Mouse (Mus musculus) spleen, postnatal 10 days (tissue): ENCODE measurements around the gene Rgs9bp.

Source experiments
- DNase-seq, 2 experiments: peaks; one replicate each; pipeline ENCODE4 v3.0.0; 2021 to 2022; ENCODE audit warnings: low spot score in 2 of 2

The Rgs9bp gene

DNA sequence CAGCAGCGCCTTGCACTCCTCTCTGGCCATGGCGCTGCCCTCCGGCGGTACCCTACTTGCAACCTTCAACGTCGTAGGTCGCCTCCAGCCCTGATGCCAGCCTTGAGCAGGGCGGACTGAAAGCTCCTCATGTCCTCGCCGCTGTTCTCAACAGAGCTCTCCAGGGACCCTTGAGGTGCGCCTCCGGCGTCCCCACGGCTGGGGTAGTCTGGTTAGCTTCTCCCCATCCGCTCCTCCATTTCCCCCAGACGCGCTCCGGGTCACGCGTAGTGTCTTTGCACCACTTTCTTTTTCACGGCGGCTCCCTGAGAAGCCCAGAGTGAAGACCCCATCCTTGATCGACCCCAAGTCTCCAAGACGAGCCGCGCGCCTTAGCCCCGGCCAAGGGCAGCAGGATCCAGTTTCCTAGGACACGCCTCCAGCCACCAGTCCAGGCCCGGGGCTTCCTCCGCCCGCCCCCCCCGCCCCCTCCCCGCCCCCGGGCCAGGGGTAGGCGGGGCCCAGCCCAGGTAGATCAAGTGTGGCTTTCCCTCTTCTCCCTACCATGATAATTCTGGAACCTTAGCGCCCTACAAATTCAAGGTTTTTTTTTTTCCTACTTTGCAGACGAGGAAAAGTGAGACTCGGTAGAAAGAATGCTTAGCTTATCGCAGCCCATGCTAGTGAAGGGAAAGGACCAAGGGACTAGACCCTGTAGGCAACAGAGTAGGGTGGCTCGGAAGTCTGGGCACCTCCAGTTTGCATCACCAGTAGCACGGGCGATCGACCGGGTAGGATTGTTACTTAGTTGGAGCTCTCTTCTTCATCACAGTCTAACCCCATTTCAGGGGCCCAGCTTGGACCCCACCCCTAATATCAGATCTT, at the start of gene Rgs9bp:
Gene Rgs9bp, minus strand, starts transcription at position 392 of the 864 bp plus-strand sequence.
- peak; percentile 51 to 55 for DNase-seq

DNA sequence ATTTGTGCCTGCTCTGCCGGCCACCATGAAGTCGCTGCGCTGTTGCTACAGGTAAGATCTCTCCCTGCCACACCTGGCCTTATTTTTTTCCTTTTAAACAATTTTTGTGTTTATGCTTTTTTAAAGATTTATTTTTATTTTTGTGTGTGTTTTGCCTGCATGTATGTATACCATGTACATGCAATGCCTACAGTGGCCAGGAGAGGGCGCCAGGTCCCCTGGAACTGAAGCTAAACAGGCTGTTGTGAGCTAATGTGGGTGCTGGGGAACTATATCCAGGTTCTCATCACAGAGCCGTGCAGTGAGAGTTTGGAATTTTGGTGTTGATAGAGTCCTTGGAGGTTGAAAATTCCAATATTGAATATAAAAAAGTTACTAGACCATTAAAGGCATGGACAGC, 43.1 kb upstream of the Rgs9bp start:
- DNase-seq, result peak; percentile 34 to 69

DNA sequence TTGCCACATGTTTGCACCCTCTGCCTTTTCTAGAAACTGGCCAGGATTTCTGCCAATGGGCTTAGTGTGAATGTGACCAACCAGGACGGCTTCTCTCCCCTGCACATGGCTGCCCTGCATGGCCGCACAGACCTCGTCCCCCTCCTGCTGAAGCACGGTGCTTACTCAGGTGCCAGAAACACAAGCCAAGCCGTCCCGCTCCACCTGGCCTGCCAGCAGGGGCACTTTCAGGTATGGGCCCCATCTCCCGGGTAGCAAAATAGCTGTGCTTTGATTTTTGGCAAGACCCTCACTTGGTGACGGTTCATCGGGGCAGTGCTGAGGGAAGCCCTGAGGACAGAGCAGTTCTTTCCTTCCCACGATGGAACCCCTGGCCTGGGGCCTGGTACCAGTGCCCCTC, 42.0 kb upstream of the Rgs9bp start:
- DNase-seq, result no peak

DNA sequence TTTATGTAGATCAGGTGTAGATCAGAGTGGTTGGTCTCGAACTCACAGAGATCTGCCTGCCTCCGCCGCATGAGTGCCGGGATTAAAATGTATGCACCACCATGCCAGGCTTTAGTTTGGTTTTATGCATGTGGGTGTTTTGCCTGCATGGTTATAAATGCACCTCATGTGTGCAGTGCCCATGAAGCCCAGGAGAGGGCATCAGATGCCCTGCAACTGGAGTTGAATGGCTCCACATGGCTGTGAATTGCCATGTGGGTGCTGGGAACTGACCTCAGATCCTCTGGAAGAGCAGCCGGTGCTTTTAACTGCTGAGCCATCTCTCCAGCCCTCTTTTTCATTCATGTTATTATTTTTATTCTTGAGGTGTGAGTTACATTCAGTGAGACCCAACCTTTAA, 40.7 kb upstream of the Rgs9bp start:
- DNase-seq, result no peak

DNA sequence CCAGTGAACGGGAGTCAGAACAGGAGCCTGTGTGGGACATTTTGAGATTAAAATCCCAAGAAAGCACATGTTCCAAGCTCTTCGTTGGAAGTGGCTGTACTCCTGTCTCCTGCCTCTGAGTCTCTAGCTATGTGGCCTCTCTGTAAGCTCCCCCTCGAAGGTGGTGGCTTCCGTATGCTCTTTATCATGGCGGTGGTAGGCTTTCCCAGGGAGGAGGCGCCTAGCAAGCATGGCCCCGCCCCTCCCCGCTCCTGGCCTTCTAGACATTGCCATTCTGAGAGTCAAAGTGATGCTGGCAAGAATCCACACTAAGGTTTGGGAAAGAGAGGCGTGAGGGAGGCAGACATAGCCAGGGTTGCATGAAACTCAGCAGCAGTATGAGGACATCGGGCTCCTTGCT, 37.2 kb upstream of the Rgs9bp start:
- DNase-seq, result no peak

DNA sequence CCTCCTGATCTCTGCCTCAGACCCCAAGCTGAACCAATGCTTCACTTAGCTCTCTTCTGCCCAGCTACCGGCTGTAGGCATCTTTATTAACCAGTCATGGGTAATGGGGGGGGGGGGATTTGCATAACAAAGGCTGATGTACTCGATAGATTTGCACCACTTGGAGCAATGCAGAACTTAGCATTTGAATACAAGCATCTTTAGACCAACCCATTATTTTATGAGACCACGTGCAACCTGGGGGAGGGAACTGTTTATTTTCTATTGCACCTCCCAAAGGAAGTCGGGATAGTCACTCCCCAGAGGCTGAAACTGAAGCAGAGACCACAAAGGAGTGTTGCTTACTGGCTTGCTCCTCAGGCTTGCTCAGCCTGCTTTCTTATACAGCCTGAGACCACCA, 32.1 kb upstream of the Rgs9bp start:
- DNase-seq, result no peak

DNA sequence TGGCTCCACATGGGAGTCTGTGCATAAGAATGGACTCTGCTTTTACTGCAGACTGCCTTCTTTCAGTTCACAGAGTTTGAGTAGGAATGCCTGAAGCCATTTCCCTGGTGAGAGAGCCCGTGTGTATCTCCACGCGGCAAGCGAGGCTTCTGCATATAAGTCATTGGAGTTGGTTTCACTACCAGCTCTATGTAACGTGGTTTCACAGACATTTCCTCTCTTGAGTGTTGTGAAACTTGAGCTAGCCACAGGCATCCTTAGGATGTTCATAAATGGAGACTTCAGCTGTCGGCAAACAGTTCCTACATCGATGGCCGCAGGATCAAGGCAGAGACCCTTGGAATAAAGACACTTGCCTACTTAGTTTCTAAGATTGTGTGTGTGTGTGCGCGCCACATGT, 23.9 kb upstream of the Rgs9bp start:
- no peak for DNase-seq

DNA sequence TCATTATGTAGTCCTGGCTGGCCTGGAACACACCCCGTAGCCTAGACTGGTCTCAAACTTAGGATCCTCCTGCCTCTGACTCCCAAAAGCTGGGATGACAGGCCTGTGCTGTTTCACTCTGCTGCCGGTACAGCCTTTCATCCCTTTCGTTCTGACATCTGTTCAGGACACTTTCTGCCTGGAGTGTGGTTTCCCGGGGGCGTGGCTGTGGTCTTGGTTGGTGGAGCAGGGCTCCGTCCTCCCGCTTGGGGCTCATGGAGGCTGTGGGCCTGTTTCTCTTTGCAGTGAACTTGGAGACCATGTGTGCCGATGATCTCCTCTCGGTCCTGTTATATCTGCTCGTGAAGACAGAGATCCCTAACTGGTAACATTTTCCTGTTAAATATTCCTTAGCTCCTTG, 21.4 kb upstream of the Rgs9bp start:
- DNase-seq, result no peak

DNA sequence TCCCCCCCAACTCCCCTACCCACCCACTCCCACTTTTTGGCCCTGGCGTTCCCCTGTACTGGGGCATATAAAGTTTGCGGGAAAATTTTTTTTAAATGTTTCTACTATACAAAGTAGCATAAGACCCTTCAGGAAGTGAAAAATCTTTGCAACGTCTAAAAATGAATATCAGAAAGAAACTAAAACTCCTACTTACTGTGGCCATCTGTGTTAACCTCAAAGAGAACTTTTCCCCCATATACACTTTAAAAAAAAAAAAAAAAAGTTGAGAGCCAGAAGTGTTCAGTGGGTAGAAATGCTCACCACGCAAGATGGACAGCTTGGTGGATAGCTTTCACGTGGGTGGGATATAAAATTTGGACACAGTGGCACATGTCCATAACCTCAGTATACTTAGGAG, 17.4 kb upstream of the Rgs9bp start:
- no peak for DNase-seq

DNA sequence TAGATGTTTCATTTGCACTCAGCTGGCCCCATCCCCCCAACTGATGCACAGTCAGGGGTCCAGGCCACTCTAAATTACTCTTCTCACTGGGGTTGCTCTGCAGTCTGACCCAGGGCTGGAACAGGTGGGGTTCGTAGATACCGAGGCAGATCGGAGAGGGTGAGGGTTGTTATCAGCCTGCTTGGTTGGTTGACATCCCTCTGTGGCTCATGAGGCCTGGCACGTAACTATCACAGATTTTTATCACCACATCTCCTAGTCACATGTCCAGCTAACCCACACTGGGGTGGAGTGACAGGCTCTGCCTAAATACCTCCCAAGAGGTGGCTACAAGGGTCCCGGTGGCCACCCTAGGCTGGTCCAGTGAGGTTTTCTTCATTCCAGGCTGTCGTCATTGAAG, 15.7 kb upstream of the Rgs9bp start:
- no peak for DNase-seq

DNA sequence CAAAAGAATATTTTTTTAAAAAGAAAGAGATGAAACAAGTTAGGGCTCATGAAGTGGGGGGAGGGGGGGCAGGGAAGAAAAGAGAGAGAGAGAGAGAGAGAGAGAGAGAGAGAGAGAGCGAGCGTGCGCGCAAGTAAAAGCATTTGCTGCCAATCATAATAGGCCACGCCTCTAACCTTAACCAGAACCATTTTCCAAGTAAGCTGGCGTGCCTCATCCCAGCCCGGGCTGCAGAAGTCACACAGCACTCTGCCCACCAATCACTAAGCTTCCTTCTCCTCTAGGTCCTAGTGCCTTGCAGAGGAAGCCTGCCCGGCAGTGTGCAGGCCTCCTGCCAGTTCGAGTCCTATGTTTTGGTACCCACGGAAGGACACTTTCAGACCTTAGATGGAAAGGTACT, 14.6 kb upstream of the Rgs9bp start:
- no peak for DNase-seq

DNA sequence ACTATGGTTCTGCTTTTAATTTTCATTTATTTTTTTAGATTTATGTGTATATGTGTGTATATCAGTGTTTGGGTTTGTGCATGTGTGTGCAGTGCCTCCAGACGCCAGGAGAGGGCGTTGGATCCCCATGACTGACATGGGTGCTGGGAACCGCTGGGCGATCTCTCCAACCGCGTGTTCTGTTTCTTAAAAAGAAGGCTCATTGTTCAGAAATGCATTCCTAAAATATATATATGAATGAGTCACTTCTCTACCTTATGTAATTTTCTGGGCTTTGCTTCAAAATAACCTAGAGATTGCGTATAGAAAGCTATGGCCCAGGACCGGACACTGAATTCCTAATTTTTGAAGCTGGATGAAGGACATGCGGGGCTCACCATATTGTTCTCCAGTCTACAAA, 14.1 kb upstream of the Rgs9bp start:
- no peak for DNase-seq

DNA sequence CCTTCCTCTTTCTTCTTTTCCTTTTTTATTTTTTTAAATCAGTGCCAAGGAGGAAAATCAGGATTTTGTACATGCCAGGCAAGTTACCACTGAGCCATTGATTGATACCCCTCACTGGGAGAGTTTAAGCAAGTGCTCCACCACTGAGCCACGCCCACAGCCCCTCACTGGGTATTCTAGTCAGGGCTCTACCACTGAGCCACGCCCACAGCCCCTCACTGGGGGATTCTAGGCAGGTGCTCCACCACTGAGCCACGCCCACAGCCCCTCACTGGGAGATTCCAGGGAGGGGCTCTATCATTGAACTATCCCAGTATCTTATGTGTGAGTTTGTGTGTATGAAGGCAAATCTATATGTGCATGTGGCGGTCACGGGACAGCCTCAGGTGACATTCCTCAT, 8.9 kb upstream of the Rgs9bp start:
- no peak for DNase-seq

DNA sequence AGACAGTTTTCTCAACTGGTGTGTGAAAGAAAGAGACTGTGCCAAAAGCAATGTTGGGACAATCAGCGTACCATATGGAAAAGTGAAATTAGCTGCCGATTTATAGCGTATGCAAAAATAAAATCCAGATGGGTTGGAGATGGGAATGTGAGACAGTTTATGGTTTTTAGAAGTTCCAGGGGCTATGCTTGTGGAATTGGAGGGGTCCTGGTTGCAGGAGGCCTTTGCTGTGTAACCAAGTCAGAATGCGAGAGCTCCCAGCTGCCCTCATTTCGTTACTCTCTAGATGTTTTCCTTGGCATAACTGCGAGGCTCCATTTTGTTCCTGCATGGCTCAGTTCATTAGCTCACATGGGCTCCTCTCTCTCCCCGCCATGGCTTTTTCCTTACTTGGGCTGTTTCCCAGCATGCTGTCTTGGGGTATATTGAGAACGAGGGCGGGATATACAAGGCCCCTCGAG, 5.4 kb upstream of the Rgs9bp start:
- no peak for DNase-seq

DNA sequence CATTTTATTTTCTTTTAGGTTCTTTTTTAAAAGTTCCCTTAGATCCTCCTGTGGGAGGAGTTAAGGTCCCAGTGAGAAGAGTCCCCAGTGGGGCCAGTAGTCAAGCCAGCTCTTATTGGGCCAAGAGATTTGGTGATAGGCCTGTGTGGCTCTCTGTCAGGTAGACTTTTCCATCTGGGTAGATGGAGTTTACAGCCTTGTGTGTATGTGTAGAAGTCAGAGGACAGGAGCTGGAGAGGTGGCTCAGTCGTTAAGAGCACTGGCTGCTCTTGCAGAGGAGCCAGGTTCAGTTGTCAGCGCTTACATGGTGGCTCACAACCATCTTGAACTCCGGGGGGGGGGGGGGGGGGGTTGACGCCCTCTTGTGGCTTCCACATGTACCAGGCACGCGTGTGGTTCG, 4.1 kb upstream of the Rgs9bp start:
- no peak for DNase-seq

DNA sequence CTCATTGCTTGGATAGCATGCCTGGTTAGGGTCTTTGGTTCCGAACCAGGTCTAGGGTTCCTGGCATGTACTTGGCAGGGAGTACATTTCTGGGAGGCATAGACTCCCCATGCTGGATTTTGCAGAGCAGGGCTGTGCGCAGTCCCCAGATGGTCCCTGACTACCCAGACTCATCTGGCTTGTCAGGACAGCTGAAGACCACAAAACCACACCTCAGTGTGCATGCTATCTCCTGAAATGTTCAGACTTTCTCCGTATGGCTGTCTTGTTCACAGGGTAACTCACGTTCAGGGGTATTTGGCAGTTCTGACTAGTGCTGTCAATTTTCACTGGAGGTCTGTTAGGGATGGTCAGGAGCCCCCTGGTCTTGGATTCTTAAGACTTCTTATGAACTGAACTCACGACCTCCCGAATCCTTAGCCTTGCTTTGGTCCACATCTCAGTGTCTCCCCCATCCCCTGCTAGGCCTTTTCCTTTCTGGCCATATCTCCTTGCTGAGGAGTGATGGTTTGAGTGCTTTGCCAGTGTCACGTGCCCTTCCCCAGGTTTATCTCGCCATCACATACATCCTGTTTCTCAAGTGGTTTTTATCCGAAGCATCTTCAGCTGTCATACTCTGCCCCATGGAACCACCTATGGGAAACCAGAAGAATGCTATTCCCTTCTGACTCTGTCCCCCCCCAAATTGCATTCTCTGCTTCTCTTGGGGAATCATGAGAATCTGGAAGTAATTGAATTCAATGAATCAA, 3.5 kb upstream of the Rgs9bp start:
- no peak for DNase-seq

DNA sequence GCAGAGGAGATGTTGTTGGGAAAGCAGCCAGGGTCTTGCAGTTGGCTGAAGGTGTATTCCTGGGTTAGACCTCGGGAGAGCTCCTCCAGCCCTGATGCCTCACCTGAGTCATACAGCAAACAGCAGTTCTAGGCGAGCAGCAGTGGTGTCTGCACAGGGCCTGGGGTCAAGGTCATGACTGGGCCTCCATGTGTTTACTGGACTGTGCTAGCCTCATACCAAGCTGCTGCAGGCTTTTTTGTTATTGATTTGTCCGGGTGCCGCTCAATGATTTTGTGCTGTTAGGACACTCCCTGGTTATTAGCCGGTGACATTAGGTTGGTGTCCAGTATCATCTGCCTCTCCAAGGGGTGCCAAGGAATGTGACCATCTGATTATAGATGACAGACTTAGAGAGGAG, 2.3 kb upstream of the Rgs9bp start:
- no peak for DNase-seq

DNA sequence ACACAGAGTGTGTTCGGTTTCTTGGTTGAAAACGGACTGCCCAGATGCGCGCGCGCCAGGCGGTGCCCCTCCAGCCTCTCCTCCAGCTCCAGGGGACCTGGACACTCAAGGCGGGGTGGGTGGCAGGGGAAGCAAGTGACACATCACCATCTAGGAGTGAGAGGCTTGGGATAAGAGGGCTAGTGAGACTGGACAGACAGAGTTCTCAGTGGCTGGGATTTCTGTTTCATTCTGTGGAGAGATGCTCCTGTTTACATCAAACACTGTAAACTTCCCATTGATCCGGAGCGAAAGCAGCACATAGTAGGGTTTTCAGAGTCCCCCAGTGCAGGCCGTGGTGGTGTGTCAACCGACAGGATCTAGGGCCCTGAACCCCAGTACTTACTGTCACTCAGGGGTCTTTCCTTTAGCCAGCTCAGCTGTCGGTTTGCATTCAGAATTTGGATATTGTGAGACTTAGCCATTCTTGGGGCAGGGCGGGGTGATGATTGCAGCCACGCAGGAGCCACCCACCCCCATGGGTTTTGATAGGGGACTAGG, 1.6 kb upstream of the Rgs9bp start:
- DNase-seq, result peak in 1 of 2 experiments; percentile 35

DNA sequence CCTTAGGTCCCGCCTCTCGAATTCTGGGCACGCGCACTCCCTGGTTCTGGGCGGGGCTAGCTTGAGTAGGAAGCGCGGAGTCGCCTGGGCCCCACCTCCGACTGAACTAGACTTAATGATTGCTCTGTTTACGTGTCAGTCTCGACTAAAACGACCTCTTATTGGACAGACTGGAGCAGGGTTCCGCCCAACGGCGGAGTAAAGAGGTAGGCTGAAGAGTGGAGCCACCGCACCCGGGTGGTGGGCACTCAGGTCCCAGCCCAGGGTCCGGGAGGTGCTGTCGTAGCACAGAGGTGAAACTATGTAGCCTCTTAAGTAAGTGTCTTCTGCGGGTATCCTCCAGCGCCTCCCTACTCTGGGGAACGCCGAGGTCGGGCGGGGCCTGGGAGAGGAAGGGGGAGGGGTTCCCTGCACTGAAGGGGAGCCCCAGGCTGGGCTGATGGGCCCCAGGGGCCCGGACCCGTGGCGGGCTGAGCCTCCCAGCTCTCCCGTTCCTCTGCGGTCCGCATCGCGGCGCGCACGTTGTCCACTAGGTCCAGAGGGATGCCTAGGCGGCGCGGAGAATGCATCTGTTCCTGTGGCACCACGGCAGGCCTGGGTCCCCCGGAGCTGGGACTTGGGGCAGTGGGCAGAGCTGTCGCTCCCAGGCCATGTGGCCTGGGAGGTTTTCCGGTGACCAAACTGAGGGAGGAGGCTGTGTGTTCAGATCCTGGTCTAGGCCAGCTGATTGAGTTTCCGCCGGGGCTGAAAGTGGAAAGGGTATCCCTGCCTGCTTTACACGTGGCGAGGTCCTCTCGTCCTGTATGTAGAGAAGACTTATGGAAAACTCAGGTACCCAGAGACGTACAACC, 898 bp upstream of the Rgs9bp start, which contains the start of gene Ankrd27:
Gene Ankrd27, plus strand, starts transcription at position 190 of the 851 bp plus-strand sequence.
- DNase-seq, result peak; percentile 92 to 93

DNA sequence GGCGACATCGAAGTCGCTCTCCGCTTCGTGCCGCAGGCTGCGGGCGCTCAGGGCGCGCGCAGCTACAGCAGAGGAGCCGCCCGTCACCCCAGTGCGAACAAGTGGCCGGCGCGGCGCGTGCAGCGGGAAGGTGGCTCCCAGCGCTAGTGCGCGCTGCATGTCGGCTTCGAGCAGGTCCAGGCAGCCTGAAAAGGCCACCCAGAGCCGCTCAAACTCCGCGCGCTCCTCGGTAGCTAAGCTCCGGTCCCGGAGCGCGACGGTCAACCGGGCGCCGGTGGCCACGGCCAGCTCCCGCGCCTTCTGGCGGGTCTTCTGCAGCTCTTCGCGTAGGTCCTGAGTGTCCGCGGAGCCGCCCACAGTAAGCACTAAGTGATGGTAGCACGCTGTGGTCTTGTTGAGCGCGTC, 594 bp downstream of the Rgs9bp start:
- DNase-seq, result peak; percentile 57 to 65

DNA sequence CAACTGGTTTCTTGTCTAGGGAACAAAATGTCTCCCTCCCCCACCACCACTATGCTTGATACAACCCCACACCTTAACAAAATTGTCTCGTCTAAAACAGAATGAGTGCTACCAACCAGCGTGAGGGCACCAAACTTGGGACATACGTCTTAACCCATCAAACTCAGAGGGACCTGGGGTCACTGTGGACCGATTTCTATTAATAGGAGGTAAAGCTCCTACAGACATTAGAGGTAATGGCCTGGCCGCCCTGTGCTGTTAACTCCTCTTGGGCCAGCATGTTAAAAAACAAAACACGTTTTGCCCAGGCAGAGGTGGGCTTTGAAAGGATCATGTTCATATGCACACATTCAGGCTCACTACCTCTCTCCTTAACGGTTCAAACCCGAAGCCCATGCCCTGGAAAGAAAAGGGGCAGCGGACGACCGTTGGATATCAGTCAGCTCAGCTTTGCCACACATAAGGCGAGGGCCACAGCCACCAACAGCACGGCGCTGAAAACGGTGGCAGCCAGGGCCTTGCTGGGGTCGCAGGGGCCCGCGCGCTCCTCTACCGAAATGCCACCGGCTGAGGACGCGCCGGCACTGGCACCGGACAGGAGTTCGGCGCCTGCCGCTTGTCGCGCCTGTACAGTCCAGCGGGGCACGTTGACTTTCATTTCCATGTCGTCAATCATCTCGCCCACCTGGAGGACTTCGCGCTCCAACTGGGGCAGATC, 1.2 kb downstream of the Rgs9bp start:
- DNase-seq, result no peak
